Mouse (Mus musculus): Measurements from ENCODE around the gene Tgfb1i1.

GRCm38 (mm10) chr7:128265411-128265810 lies 18.8 kb downstream of the Tgfb1i1 start, which contains the start of gene Slc5a2:
- no peak for TF ChIP-seq CTCF (IDR thresholded peaks at IDR 0.05; ENCODE audit: extremely low read depth, insufficient read depth, low read length)
- TF ChIP-seq POLR2A (IDR thresholded peaks at IDR 0.05; ENCODE audit: extremely low read depth, insufficient read depth, low read length), result no peak

All from cortical plate, adult 2 months (tissue).